Mouse (Mus musculus) E14TG2a.4 (cell line): ENCODE results near the gene Mfsd4b3.
"Not testable (repeated sequence)": the region's sequence is repeated elsewhere in the genome, so short reads cannot be mapped to it uniquely, and the experiment has no call there.

Experiments used
- CTCF ChIP-seq: conservative IDR thresholded peaks from 2 replicates; pipeline ENCODE4 v1.5.1; 2014; ENCODE audit warnings: low read length
- NANOG ChIP-seq: IDR thresholded peaks from 2 replicates; pipeline ENCODE4 v1.6.1; 2014; ENCODE audit warnings: borderline replicate concordance, low read length, mixed read lengths
- POU5F1 ChIP-seq: IDR thresholded peaks from 2 replicates; pipeline ENCODE4 v1.6.1; 2014; ENCODE audit warnings: low read length, borderline replicate concordance

DNA sequence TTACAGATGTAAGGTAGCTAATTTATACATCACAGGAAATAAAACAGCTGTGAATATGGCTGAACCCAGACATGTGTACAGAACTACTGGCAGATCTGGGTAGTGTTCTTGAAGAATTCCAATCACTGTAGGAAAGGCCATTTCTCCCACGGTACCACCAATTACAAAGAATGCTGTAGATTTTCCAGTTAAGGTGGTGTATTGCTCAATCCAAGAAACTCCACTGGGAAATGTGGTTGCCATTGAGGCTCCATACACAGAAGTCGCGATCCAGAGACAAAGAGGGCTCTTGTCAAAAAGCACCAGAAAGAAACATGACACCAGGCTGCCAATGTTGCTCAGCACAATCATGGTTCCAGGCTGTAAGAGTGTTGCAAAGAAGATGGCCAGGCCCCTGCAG, 12.8 kb downstream of the Mfsd4b3 start:
- TF ChIP-seq CTCF, POU5F1, NANOG: not testable (repeated sequence)
